Mouse (Mus musculus): ENCODE data around the gene Rdm1. TPM values are rescaled to one million over a fixed set of nuclear protein-coding genes. Genes with fewer than 3 reads are reported as not detected.

Gene Rdm1
- 10 to 100 TPM; 38.6 to 38.9 TPM for total RNA-seq (2023)

GRCm38 (mm10) chr11:101626995-101627856 is at the start of gene Rdm1:
TSS of gene Rdm1 (plus strand) at chr11:101627195.

GRCm38 (mm10) chr11:101582054-101583035 is 44.6 kb upstream of the Rdm1 start, which contains the start of gene Tmem106a:
TSS of gene Tmem106a (plus strand) at chr11:101582242.

DNA sequence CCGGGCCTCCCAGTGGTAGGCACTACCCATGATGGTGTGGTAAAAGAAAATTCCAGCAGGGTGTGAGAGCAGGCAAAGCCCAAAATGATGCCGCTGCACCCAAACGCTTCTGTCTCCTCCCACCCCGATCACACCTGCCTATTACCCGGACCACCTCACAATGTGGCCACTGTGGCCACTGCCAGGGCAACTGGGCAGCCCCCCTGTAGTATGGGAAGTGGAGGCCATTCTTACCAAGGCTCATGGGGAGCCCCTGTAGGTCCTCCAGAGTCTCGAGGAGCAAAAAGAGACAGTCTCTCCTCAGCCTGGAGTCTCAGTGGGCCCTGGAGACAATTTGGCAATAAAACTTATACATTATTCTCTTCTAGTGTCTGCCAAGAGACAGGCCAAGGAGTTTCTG is 27.8 kb upstream of the Rdm1 start, which contains the start of gene Gm11634:
Gene Gm11634, minus strand, starts transcription at position 101 of the 400 bp plus-strand sequence.

GRCm38 (mm10) chr11:101664825-101665635 is 38.0 kb downstream of the Rdm1 start, which contains the start of gene Arl4d:
TSS of gene Arl4d (plus strand) at chr11:101665541.

Other genes starting within 250 kb of the Rdm1 start
- gene Aarsd1, start 209.6 kb upstream of the Rdm1 start, total RNA-seq (2023), result 10 to 100 TPM; 23.3 to 30.8 TPM
- 1 to 10 TPM in 1 of 2 experiments, under 1 TPM in 1; 0.90 to 1.3 TPM for gene Gm27029, start 202.4 kb upstream of the Rdm1 start, total RNA-seq (2023)
- 10 to 100 TPM; 25.2 to 27.6 TPM for gene Rundc1, start 202.1 kb upstream of the Rdm1 start, total RNA-seq (2023)
- gene Ptges3l, start 201.9 kb upstream of the Rdm1 start, total RNA-seq (2023), result 1 to 10 TPM; 5.3 to 8.5 TPM
- gene Rpl27, start 184.9 kb upstream of the Rdm1 start, total RNA-seq (2023), result 100 to 1,000 TPM; 134 to 149 TPM
- gene Ifi35, start 178.8 kb upstream of the Rdm1 start, total RNA-seq (2023), result 10 to 100 TPM; 69.1 to 70.5 TPM
- 1 to 10 TPM in 1 of 2 experiments, under 1 TPM in 1; 0.62 to 1.5 TPM for gene Rnd2, start 162.2 kb upstream of the Rdm1 start, total RNA-seq (2023)
- gene Vat1, start 161.0 kb upstream of the Rdm1 start, total RNA-seq (2023), result 10 to 100 TPM; 11.5 to 13.2 TPM
- 1 to 10 TPM; 1.5 to 4.2 TPM for gene Brca1, start 75.2 kb upstream of the Rdm1 start, total RNA-seq (2023)
- gene Nbr1, start 75.0 kb upstream of the Rdm1 start, total RNA-seq (2023), result 100 to 1,000 TPM; 128 to 145 TPM
- gene Tmem106a, start 45.0 kb upstream of the Rdm1 start, total RNA-seq (2023), result 10 to 100 TPM; 12.6 to 21.2 TPM
- gene Gm11634, start 27.9 kb upstream of the Rdm1 start, total RNA-seq (2023), result not detected
- gene Arl4d, start 38.3 kb downstream of the Rdm1 start, total RNA-seq (2023), result 1 to 10 TPM; 6.4 to 7.5 TPM
- gene Dhx8, start 105.7 kb downstream of the Rdm1 start, total RNA-seq (2023), result 10 to 100 TPM; 84.1 to 85.7 TPM
- gene Etv4, start 158.2 kb downstream of the Rdm1 start, total RNA-seq (2023), result not detected